Mouse (Mus musculus): Measurements from ENCODE around the gene Mrpl32.

Gene Mrpl32

GRCm38 (mm10) chr13:14612926-14613529 lies at the start of gene Mrpl32, which contains the start of gene Psma2:
Mrpl32 (minus strand) TSS chr13:14613165.
Psma2 (plus strand) TSS chr13:14613240.
- DNase-seq, result peak; percentile 97

- DNase-seq, result peak; percentile 11 to 39
Observed at GRCm38 (mm10) chr13:14649301-14649700, 36.3 kb upstream of the Mrpl32 start.

GRCm38 (mm10) chr13:14639998-14640397 lies 27.0 kb upstream of the Mrpl32 start:
- DNase-seq, result no peak

- DNase-seq, result peak; percentile 98 to 99
Observed at GRCm38 (mm10) chr13:14629726-14630641, 17.0 kb upstream of the Mrpl32 start, which contains the start of gene AW209491. AW209491 (plus strand) TSS chr13:14630154.

- peak; percentile 74 to 88 for DNase-seq
Observed at GRCm38 (mm10) chr13:14618724-14619123, 5.8 kb upstream of the Mrpl32 start.

GRCm38 (mm10) chr13:14613553-14613952 lies 588 bp upstream of the Mrpl32 start:
- no peak for DNase-seq

- DNase-seq, result no peak
Observed at GRCm38 (mm10) chr13:14612463-14612862, 502 bp downstream of the Mrpl32 start.

- no peak for DNase-seq
Observed at GRCm38 (mm10) chr13:14607616-14608015, 5.3 kb downstream of the Mrpl32 start.

- no peak for DNase-seq
Observed at GRCm38 (mm10) chr13:14602744-14603143, 10.2 kb downstream of the Mrpl32 start.

- DNase-seq, result no peak
Observed at GRCm38 (mm10) chr13:14580392-14580791, 32.6 kb downstream of the Mrpl32 start.

GRCm38 (mm10) chr13:14574128-14574527 lies 38.8 kb downstream of the Mrpl32 start:
- DNase-seq, result no peak

- no peak for DNase-seq
Observed at GRCm38 (mm10) chr13:14561336-14561735, 51.6 kb downstream of the Mrpl32 start.
